Comparison of ENCODE assay signal across 11 mouse cellular contexts in genomic region chr4:142152733-142153422, GRCm38 (mm10).
A peak's percentile ranks its signal among the peaks of the same experiment; 100 is the strongest.
DNase-seq lines count a peak whose midpoint lies in the region; ATAC-seq and TF ChIP-seq lines count a peak whose summit lies in the region.
"Had no signal": no experiment of that assay in that cellular context is flagged by ENCODE, and none has a peak within 500 bp of the region (broad histone marks: within the 10 kb centered on the region; RNA-seq: fewer than 3 reads in every experiment).

No protein-coding gene starts in this region.

- TF ChIP-seq POLR2A in thymus, adult 2 months (IDR thresholded peaks at IDR 0.05; ENCODE audit: control insufficient read depth, extremely low read depth, insufficient read depth, low read length, poor library complexity) = no peak

- DNase-seq in CD4-positive, CD25-positive, alpha-beta regulatory T cell, adult 2 months (ENCODE audit: low read depth, low spot score) = peak; percentile 15
- no peak for DNase-seq in hindbrain, postnatal 0 days (ENCODE audit: low spot score)
- no peak for DNase-seq in stomach, postnatal 0 days (ENCODE audit: low spot score)
- DNase-seq in spleen, postnatal 4 days (ENCODE audit: low spot score in 2 of 2) = no peak
- DNase-seq in thymus, adult 2 months = no peak

- H3K9me3 ChIP-seq in hindbrain, embryonic 16.5 days (ENCODE audit: control insufficient read depth, low read length) = peaks cover 3% of the 10 kb centered on the region; the same call in 1 of the 2 replicates
- no peaks in the 10 kb centered on the region for H3K9me3 ChIP-seq in hindbrain, postnatal 0 days (ENCODE audit: low read length)
- no peaks in the 10 kb centered on the region for H3K9me3 ChIP-seq in stomach, embryonic 14.5 days (ENCODE audit: control insufficient read depth, low read depth, low read length)
- H3K9me3 ChIP-seq in stomach, postnatal 0 days (ENCODE audit: control insufficient read depth, low read length) = no peaks in the 10 kb centered on the region
- H3K9me3 ChIP-seq: heart, embryonic 13.5 days had no signal

- H3K27me3 ChIP-seq in hindbrain, embryonic 16.5 days (replicated peaks; ENCODE audit: control insufficient read depth, insufficient read depth, low read length) = no peaks in the 10 kb centered on the region
- H3K27me3 ChIP-seq in hindbrain, postnatal 0 days (ENCODE audit: insufficient read depth, low read length) = no peaks in the 10 kb centered on the region
- no peaks in the 10 kb centered on the region for H3K27me3 ChIP-seq in stomach, embryonic 14.5 days (ENCODE audit: control insufficient read depth, insufficient read depth, low read length)
- no peaks in the 10 kb centered on the region for H3K27me3 ChIP-seq in stomach, postnatal 0 days (ENCODE audit: control insufficient read depth, insufficient read depth, low read length)
- no peaks in the 10 kb centered on the region for H3K27me3 ChIP-seq in thymus, adult 2 months (ENCODE audit: control insufficient read depth, insufficient read depth, low read length)
- H3K27me3 ChIP-seq: heart, embryonic 13.5 days; limb, embryonic 12.5 days had no signal

- 70% methylated on average over 8 of the region's 8 CpGs for WGBS in hindbrain, embryonic 16.5 days
- 72% methylated on average over 8 of the region's 8 CpGs for WGBS in hindbrain, postnatal 0 days
- WGBS in stomach, embryonic 14.5 days = 64% methylated on average over 8 of the region's 8 CpGs
- 69% methylated on average over 8 of the region's 8 CpGs for WGBS in stomach, postnatal 0 days
- 59% methylated on average over 8 of the region's 8 CpGs for WGBS in thymus, adult 2 months

- TF ChIP-seq CTCF in hindbrain, postnatal 0 days (IDR thresholded peaks at IDR 0.05; ENCODE audit: low read depth) = no peak
- TF ChIP-seq CTCF in stomach, postnatal 0 days (IDR thresholded peaks at IDR 0.05; ENCODE audit: low read depth) = no peak
- TF ChIP-seq CTCF in thymus, adult 2 months (IDR thresholded peaks at IDR 0.05; ENCODE audit: borderline replicate concordance, control insufficient read depth, extremely low read depth, insufficient read depth, low read length, poor library complexity) = no peak

- no peak overlapping the region for H3K9ac ChIP-seq in hindbrain, embryonic 16.5 days (ENCODE audit: low read depth, low read length)
- H3K9ac ChIP-seq in hindbrain, postnatal 0 days (replicated peaks; ENCODE audit: low read length) = no peak overlapping the region
- H3K9ac ChIP-seq in stomach, embryonic 14.5 days (replicated peaks; ENCODE audit: low read depth, low read length) = no peak overlapping the region
- H3K9ac ChIP-seq in stomach, postnatal 0 days (ENCODE audit: low read length) = no peak overlapping the region
- H3K9ac ChIP-seq: heart, embryonic 13.5 days; limb, embryonic 12.5 days had no signal

- no peak overlapping the region for H3K4me2 ChIP-seq in hindbrain, embryonic 16.5 days (ENCODE audit: low read length)
- no peak overlapping the region for H3K4me2 ChIP-seq in hindbrain, postnatal 0 days (ENCODE audit: low read depth, low read length)
- H3K4me2 ChIP-seq in stomach, embryonic 14.5 days (replicated peaks; ENCODE audit: low read depth, low read length) = no peak overlapping the region
- H3K4me2 ChIP-seq in stomach, postnatal 0 days (replicated peaks; ENCODE audit: low read depth) = no peak overlapping the region
- H3K4me2 ChIP-seq: heart, embryonic 13.5 days; limb, embryonic 12.5 days had no signal

- H3K27ac ChIP-seq in hindbrain, embryonic 16.5 days (ENCODE audit: low read depth, low read length) = no peak overlapping the region
- H3K27ac ChIP-seq in hindbrain, postnatal 0 days = no peak overlapping the region
- no peak overlapping the region for H3K27ac ChIP-seq in stomach, embryonic 14.5 days (ENCODE audit: low read length)
- no peak overlapping the region for H3K27ac ChIP-seq in stomach, postnatal 0 days (replicated peaks)
- H3K27ac ChIP-seq in thymus, adult 2 months (ENCODE audit: control insufficient read depth, insufficient read depth, low read length) = no peak overlapping the region
- H3K27ac ChIP-seq: heart, embryonic 13.5 days; limb, embryonic 12.5 days had no signal

- no peak overlapping the region for H3K4me3 ChIP-seq in hindbrain, embryonic 16.5 days (ENCODE audit: low read length)
- no peak overlapping the region for H3K4me3 ChIP-seq in hindbrain, postnatal 0 days (ENCODE audit: low read length)
- H3K4me3 ChIP-seq in stomach, embryonic 14.5 days (ENCODE audit: low read depth, low read length) = no peak overlapping the region
- H3K4me3 ChIP-seq in stomach, postnatal 0 days (ENCODE audit: low read depth, low read length) = no peak overlapping the region
- no peak overlapping the region for H3K4me3 ChIP-seq in thymus, adult 2 months (ENCODE audit: control insufficient read depth, insufficient read depth, low read length)
- H3K4me3 ChIP-seq: heart, embryonic 13.5 days; limb, embryonic 12.5 days; megakaryocyte, embryonic 14.5 days had no signal

- no peaks in the 10 kb centered on the region for H3K4me1 ChIP-seq in hindbrain, embryonic 16.5 days (ENCODE audit: control insufficient read depth, insufficient read depth, low read depth, low read length)
- no peaks in the 10 kb centered on the region for H3K4me1 ChIP-seq in hindbrain, postnatal 0 days (ENCODE audit: insufficient read depth, low read length)
- 0 out of 2 replicates have a peak, but pooled peaks cover 3% of the 10 kb centered on the region for H3K4me1 ChIP-seq in stomach, embryonic 14.5 days (ENCODE audit: control insufficient read depth, insufficient read depth, low read length)
- H3K4me1 ChIP-seq in stomach, postnatal 0 days (replicated peaks; ENCODE audit: control insufficient read depth, insufficient read depth) = no peaks in the 10 kb centered on the region
- H3K4me1 ChIP-seq in thymus, adult 2 months (replicated peaks; ENCODE audit: control insufficient read depth, insufficient read depth, low read length) = no peaks in the 10 kb centered on the region

- peaks cover 12% of the 10 kb centered on the region for H3K36me3 ChIP-seq in hindbrain, embryonic 16.5 days (ENCODE audit: control insufficient read depth, insufficient read depth, low read length)
- peaks cover 16% of the 10 kb centered on the region for H3K36me3 ChIP-seq in hindbrain, postnatal 0 days (ENCODE audit: insufficient read depth, low read length)
- peaks cover 19% of the 10 kb centered on the region for H3K36me3 ChIP-seq in stomach, embryonic 14.5 days (ENCODE audit: control insufficient read depth, insufficient read depth, low read length)
- peaks cover 6% of the 10 kb centered on the region; the same call in 1 of the 2 replicates for H3K36me3 ChIP-seq in stomach, postnatal 0 days (ENCODE audit: control insufficient read depth, insufficient read depth, low read length)
- no peaks in the 10 kb centered on the region for H3K36me3 ChIP-seq in thymus, adult 2 months (ENCODE audit: control insufficient read depth, insufficient read depth, low read length)

- ATAC-seq in CD4-positive, CD25-positive, alpha-beta regulatory T cell, adult 4 months = no peak
- ATAC-seq in hindbrain, embryonic 16.5 days = peak; percentile 25; the same call in 1 of the 2 replicates
- no peak for ATAC-seq in hindbrain, postnatal 0 days
- peak; percentile 23; the same call in 1 of the 2 replicates for ATAC-seq in stomach, embryonic 14.5 days (ENCODE audit: insufficient number of reproducible peaks, insufficient read depth, low FRiP score, low read depth)
- no peak for ATAC-seq in stomach, postnatal 0 days (ENCODE audit: low FRiP score, low TSS enrichment)

- TF ChIP-seq EP300 in stomach, postnatal 0 days (optimal IDR thresholded peaks at IDR 0.05) = no peak

Comparison
In these comparisons a context has a peak if more than half of its experiments do, and no peak if none do; other contexts are left out.
1. ATAC-seq: peak in hindbrain, embryonic 16.5 days (single experiment) and stomach, embryonic 14.5 days (single experiment); none in CD4-positive, CD25-positive, alpha-beta regulatory T cell, adult 4 months (single experiment), hindbrain, postnatal 0 days (single experiment) and stomach, postnatal 0 days (single experiment).